Mouse (Mus musculus) kidney, adult 2 months (tissue): ENCODE data around the gene Ndrg4. TPM values are rescaled to one million over a fixed set of nuclear protein-coding genes. Genes with fewer than 3 reads are reported as not detected.

Experiments
- DNase-seq: peaks from one replicate; pipeline ENCODE4 v3.0.0; 2021
- H3K27ac ChIP-seq: fragments of 200-500 bp; 2 replicates; pipeline ENCODE4 v1.5.1; 2012; ENCODE audit warnings: low read depth, low read length, control low read depth, inconsistent platforms; ENCODE audit not compliant: insufficient read depth
- H3K27me3 ChIP-seq: fragments of 200-500 bp; replicated peaks from 2 replicates; pipeline ENCODE4 v1.6.1; 2012; ENCODE audit warnings: mild to moderate bottlenecking, moderate library complexity, low read length, inconsistent platforms; ENCODE audit not compliant: control insufficient read depth, insufficient read depth
- H3K36me3 ChIP-seq: fragments of 200-500 bp; 2 replicates; pipeline ENCODE4 v1.6.1; 2012; ENCODE audit warnings: mild to moderate bottlenecking, moderate library complexity, low read length, inconsistent platforms; ENCODE audit not compliant: control insufficient read depth, insufficient read depth
- H3K4me1 ChIP-seq: fragments of 200-500 bp; 2 replicates; pipeline ENCODE4 v1.6.1; 2011; ENCODE audit warnings: low read length; ENCODE audit not compliant: control insufficient read depth, insufficient read depth
- H3K4me3 ChIP-seq: fragments of 200-500 bp; 2 replicates; pipeline ENCODE4 v1.5.1; 2011; ENCODE audit warnings: mild to moderate bottlenecking, low read depth, low read length, control low read depth; ENCODE audit not compliant: insufficient read depth
- CTCF ChIP-seq: fragments of 200-500 bp; conservative IDR thresholded peaks from 2 replicates; pipeline ENCODE4 v1.5.1; 2011; ENCODE audit warnings: low read depth, mild to moderate bottlenecking, control low read depth, low read length, moderate library complexity, mixed read lengths; ENCODE audit not compliant: insufficient read depth, insufficient read length
- POLR2A ChIP-seq: fragments of 200-500 bp; IDR thresholded peaks from one replicate; pipeline ENCODE4 v1.6.1; 2011; ENCODE audit warnings: low read depth, low read length, control low read depth
- WGBS: fragments of 180-500 bp; shearing (Covaris S2); methylation state at CpG from one replicate; pipeline ENCODE4 v1.1.7; 2018; 5-methylcytosine and 5-hydroxymethylcytosine counted together
- polyA plus RNA-seq: library from polyadenylated mRNA; depleted of rRNA; stranded (reverse); fragments of >200 nt; gene quantifications from 2 replicates; pipeline ENCODE4 v1.2.3, GENCODE M21; 2012

Ndrg4 gene
- polyA plus RNA-seq, 1 experiment: 21.7 TPM

DNA sequence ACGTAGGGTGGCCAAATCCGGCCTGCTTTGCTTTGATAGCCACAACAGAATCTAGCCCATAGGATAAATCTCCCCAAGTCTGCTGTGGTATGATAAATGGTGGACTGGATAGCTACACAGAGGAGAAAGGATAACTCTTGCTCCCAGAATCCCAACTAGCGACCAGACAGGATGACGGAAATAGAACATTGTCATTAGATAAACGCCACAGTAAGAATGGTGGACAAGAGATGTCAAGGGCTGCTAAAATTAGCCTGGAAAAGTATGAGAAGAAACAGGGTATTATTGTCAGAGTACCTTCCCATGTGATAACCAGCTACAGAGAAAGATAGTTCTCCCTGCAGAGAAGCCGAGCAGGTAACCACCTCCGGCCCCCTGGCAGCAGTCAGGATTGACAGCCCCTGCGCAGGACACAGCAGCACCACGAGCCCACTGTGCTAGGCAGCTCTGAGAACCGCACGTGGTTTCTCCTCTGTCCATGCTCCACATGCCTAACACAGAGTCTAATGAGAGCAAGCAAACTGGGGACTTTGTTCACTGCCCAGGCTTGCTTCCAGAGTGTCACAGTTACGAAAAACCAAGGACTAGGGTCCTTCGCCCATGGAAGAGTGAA is 14.3 kb downstream of the Ndrg4 start:
- no peak for DNase-seq
- Histone ChIP-seq H3K4me1 (no peaks in the 10 kb centered on the region), H3K27ac (no peak overlapping the region), H3K27me3 (no peaks in the 10 kb centered on the region), H3K4me3 (no peak overlapping the region), H3K36me3 (no peaks in the 10 kb centered on the region)
- TF ChIP-seq CTCF (no peak), POLR2A (no peak)
- 78% methylated on average over 13 of the region's 13 CpGs for WGBS

DNA sequence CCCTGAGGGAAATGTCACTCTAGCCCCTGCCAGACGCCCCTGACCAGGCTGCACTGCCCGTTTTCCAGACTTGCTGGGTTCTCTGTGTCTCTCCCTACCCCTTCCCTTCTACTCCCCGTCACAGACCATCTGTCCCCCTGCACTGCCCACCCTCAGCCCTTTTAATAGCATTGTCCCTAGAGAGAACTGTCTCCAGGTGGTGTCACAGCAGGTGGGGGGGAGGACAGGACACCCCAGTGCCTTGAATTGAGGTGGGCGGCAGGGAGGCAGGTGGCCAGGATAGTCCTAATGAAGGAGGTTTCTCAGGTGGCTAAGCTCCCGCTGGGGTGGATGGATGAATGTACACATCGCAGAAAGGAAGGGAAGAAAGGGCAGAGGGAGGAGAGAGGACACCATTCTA is 17.9 kb downstream of the Ndrg4 start:
- Histone ChIP-seq H3K27me3 (no peaks in the 10 kb centered on the region), H3K4me3 (no peak overlapping the region), H3K4me1 (no peaks in the 10 kb centered on the region), H3K36me3 (no peaks in the 10 kb centered on the region), H3K27ac (no peak overlapping the region)
- WGBS: 32% methylated on average over 6 of the region's 6 CpGs
- TF ChIP-seq CTCF (no peak), POLR2A (no peak)
- no peak for DNase-seq

DNA sequence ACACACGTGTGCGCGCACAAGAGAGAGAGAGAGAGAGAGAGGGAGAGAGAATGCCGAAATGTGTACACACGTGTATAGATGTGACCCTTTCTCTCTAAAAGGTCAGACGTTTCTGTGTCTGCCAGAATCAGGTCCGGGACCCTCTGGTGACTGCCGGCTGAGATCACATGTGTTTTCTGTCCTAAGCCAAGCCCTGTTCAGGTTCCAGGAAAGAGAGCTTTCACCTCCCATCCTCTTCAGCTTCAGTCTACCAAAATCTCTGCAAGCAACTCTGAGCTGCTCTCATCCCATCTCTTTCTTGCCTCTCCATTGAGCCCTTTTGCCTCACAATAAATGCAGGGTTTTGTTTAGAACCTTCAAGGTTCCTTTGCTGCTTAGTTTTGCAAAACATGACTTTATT is 19.9 kb downstream of the Ndrg4 start:
- H3K27me3 ChIP-seq: no peaks in the 10 kb centered on the region
- 69% methylated on average over 8 of the region's 8 CpGs for WGBS
- H3K27ac ChIP-seq: no peak overlapping the region

DNA sequence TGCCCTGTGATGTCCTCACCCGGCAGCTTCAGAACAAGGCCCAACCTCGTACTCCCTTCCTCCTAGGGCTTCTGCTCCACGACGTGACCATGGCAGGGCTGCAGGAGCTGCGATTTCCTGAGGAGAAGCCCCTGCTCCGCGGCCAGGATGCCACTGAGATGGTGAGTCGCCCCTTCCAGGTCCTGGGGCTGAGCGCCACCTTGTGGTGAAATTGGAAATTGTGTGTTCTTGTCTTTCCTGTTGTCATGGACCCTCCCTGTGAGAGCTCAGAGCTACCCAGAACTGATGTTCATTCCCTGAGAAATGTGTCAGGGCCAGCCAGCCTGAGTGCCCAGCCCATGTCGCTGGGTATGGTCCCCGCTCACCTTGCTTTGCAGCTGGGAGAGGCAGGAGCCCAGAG is 20.3 kb downstream of the Ndrg4 start:
- Histone ChIP-seq H3K4me3 (no peak overlapping the region), H3K27ac (no peak overlapping the region), H3K4me1 (no peaks in the 10 kb centered on the region), H3K36me3 (no peaks in the 10 kb centered on the region), H3K27me3 (no peaks in the 10 kb centered on the region)
- DNase-seq: peak; percentile 66
- 1% methylated on average over 11 of the region's 11 CpGs for WGBS
- TF ChIP-seq POLR2A (no peak), CTCF (peak; percentile 85)

More for the DNA sequence above, 19.9 kb downstream of the Ndrg4 start:
- H3K4me3 ChIP-seq: no peak overlapping the region
- TF ChIP-seq CTCF: no peak
- no peaks in the 10 kb centered on the region for H3K36me3 ChIP-seq
- no peaks in the 10 kb centered on the region for H3K4me1 ChIP-seq
- DNase-seq: no peak

DNA sequence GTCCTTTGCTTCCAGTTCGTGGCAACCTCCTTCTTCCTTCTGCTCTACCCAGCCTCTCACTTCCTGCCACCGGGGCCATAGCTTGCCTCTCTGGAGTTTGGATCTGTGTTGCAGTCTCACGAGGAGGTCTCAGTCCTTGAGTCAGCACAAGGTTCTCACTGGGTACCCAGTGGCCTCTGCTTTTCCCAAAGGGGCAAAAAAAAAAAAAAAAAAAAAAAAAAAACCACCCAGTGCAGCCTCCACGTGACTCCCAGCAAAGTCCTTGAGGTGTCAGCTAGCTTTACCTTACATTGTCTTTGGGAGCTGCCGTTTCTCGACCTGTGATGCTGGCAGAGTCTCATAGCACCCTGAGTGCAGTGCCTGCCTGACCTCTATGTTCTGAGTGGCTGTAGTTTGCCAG is 21.4 kb downstream of the Ndrg4 start:
- Histone ChIP-seq H3K36me3 (no peaks in the 10 kb centered on the region), H3K4me3 (no peak overlapping the region), H3K27me3 (no peaks in the 10 kb centered on the region), H3K4me1 (no peaks in the 10 kb centered on the region), H3K27ac (no peak overlapping the region)
- WGBS: 27% methylated on average over 6 of the region's 6 CpGs
- TF ChIP-seq POLR2A: no peak
- no peak for TF ChIP-seq CTCF
- no peak for DNase-seq

GRCm38 (mm10) chr8:95700282-95700681 is 23.5 kb downstream of the Ndrg4 start:
- Histone ChIP-seq H3K27me3 (no peaks in the 10 kb centered on the region), H3K36me3 (no peaks in the 10 kb centered on the region), H3K4me3 (no peak overlapping the region), H3K4me1 (no peaks in the 10 kb centered on the region), H3K27ac (no peak overlapping the region)
- no peak for DNase-seq
- TF ChIP-seq POLR2A (no peak), CTCF (no peak)
- whole genome bisulfite sequencing: 52% methylated on average over 9 of the region's 9 CpGs

DNA sequence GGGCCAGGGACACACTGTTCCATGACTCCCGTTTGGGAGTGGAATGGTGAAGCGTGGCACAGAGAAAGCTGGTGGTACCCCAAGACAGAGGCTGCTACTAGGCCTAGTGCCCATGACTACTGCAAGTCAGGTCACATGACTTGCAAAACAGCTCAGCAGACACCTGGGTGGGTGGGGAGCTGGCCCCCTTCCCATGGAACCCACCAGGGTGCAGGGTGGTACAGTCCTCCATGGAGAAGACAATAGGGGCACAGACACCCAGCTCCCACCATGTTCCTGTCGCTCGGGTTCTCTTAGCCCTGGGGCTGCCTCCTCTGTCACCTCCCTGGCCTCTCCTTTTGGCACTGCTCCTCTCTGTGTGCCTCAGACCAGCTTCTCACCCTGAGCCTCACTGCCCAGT is 25.0 kb downstream of the Ndrg4 start:
- Histone ChIP-seq H3K36me3 (no peaks in the 10 kb centered on the region), H3K4me1 (no peaks in the 10 kb centered on the region), H3K27me3 (no peaks in the 10 kb centered on the region), H3K4me3 (no peak overlapping the region), H3K27ac (no peak overlapping the region)
- no peak for TF ChIP-seq POLR2A
- 70% methylated on average over 4 of the region's 4 CpGs for WGBS
- no peak for DNase-seq
